Comparison of ENCODE assay signal across 14 mouse cellular contexts in the genomic region with DNA sequence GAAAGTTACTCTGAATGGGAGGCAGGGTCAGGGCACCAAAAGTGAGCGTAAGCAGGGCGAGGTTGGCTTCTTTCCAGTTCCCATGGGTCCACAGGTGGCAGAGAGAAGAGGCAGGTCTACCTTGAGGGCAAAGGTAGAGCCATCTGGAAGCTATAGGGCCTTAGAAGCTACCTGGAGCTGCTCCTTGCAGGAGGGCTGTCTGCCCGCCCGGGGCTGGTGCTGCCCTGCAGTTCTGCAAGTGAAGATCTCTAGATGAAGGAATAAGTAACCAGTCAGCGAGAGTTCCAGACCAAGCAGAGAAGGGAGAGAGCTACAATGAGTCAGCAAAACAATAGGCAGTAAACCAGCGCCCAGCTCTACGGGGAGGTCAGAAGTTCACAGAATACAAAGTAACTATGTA. TPM values are rescaled to one million over a fixed set of nuclear protein-coding genes. Genes with fewer than 3 reads are reported as not detected.
DNase-seq lines count a peak whose midpoint lies in the region; ATAC-seq and TF ChIP-seq lines count a peak whose summit lies in the region.
"Had no signal": no experiment of that assay in that cellular context is flagged by ENCODE, and none has a peak within 500 bp of the region (broad histone marks: within the 10 kb centered on the region; RNA-seq: fewer than 3 reads in every experiment).

No protein-coding gene starts in this region.

- H3K79me2 ChIP-seq in CH12.LX (replicated peaks; ENCODE audit: control insufficient read depth, extremely low read depth, insufficient read depth, poor library complexity, severe bottlenecking) = no peaks in the 10 kb centered on the region

- DNase-seq in A20 (ENCODE audit: low read depth, low spot score) (peak; percentile 75), CH12.LX (ENCODE audit: extremely low read depth) (peak; percentile 77)
- DNase-seq in kidney, adult 2 months = peak; percentile 78
- DNase-seq in large intestine, adult 2 months (ENCODE audit: low read depth, low spot score) = peak; percentile 29
- DNase-seq: adrenal gland, adult 8-10 months; cerebellum, adult 8-10 months; gastrocnemius, postnatal 36 days; retina, postnatal 1 day had no signal

- TF ChIP-seq POLR2A in CH12.LX (IDR thresholded peaks at IDR 0.05; ENCODE audit: low read depth, low read length) = no peak
- no peak for TF ChIP-seq POLR2A in kidney, adult 2 months (IDR thresholded peaks at IDR 0.05; ENCODE audit: low read depth, low read length)

- dilution Hi-C loops in CH12.LX (cut with MboI; ENCODE audit: extremely low pct_ligation_motif_present, extremely low pct_unique_long_range_greater_than_20kb, low sequenced_read_pairs) = no loop called here

- H3K9ac ChIP-seq in CH12.LX (ENCODE audit: insufficient read depth, low read depth) = peak overlapping the region; percentile 33; the same call in 1 of the 2 replicates
- H3K9ac ChIP-seq in neural tube, embryonic 15.5 days (replicated peaks) = no peak overlapping the region
- H3K9ac ChIP-seq in hindbrain, embryonic 13.5 days = no peak overlapping the region
- H3K9ac ChIP-seq: limb, embryonic 15.5 days; neural tube, embryonic 13.5 days had no signal

- peak overlapping the region in 2 of 3 experiments; percentile 2 to 15 for H3K4me3 ChIP-seq in CH12.LX (replicated peaks in 1 of 3; ENCODE audit: low read depth in 2 of 3, low read length in 2 of 3, poor library complexity in 1 of 3)
- no peak overlapping the region for H3K4me3 ChIP-seq in kidney, adult 2 months (ENCODE audit: insufficient read depth, low read depth, low read length)
- H3K4me3 ChIP-seq in neural tube, embryonic 15.5 days (replicated peaks) = no peak overlapping the region
- no peak overlapping the region for H3K4me3 ChIP-seq in hindbrain, embryonic 13.5 days
- H3K4me3 ChIP-seq: limb, embryonic 15.5 days; neural tube, embryonic 13.5 days had no signal

- H3K4me2 ChIP-seq in CH12.LX (ENCODE audit: insufficient read depth, low read depth, poor library complexity, severe bottlenecking) = peak overlapping the region; percentile 70; the same call in 1 of the 2 replicates
- no peak overlapping the region for H3K4me2 ChIP-seq in neural tube, embryonic 15.5 days
- H3K4me2 ChIP-seq in hindbrain, embryonic 13.5 days = no peak overlapping the region
- H3K4me2 ChIP-seq: limb, embryonic 15.5 days; neural tube, embryonic 13.5 days had no signal

- H3K4me1 ChIP-seq in CH12.LX (ENCODE audit: control insufficient read depth in 1 of 2, insufficient read depth in 2 of 2) = peaks cover 15 to 73% of the 10 kb centered on the region in 2 experiments
- 0 out of 2 replicates have a peak, but pooled peaks cover 5% of the 10 kb centered on the region for H3K4me1 ChIP-seq in kidney, adult 2 months (ENCODE audit: control insufficient read depth, insufficient read depth, low read length)
- peaks cover 3% of the 10 kb centered on the region; the same call in 1 of the 2 replicates for H3K4me1 ChIP-seq in neural tube, embryonic 15.5 days
- H3K4me1 ChIP-seq in hindbrain, embryonic 13.5 days (replicated peaks) = peaks cover 7% of the 10 kb centered on the region; the same call in 1 of the 2 replicates
- H3K4me1 ChIP-seq: limb, embryonic 15.5 days had no signal

- TF ChIP-seq RAD21 in CH12.LX (IDR thresholded peaks at IDR 0.05; ENCODE audit: low read depth, low read length) = no peak

- H3K27me3 ChIP-seq in CH12.LX (replicated peaks) = no peaks in the 10 kb centered on the region
- no peaks in the 10 kb centered on the region for H3K27me3 ChIP-seq in kidney, adult 2 months (replicated peaks; ENCODE audit: control insufficient read depth, insufficient read depth, low read length)
- H3K27me3 ChIP-seq in neural tube, embryonic 15.5 days (replicated peaks) = no peaks in the 10 kb centered on the region
- no peaks in the 10 kb centered on the region for H3K27me3 ChIP-seq in hindbrain, embryonic 13.5 days
- H3K27me3 ChIP-seq: limb, embryonic 15.5 days; neural tube, embryonic 13.5 days had no signal

- no peaks in the 10 kb centered on the region for H3K9me3 ChIP-seq in CH12.LX (replicated peaks; ENCODE audit: low read length)
- H3K9me3 ChIP-seq in neural tube, embryonic 15.5 days (replicated peaks) = no peaks in the 10 kb centered on the region
- H3K9me3 ChIP-seq in hindbrain, embryonic 13.5 days = no peaks in the 10 kb centered on the region
- H3K9me3 ChIP-seq: limb, embryonic 15.5 days; neural tube, embryonic 13.5 days had no signal

- no peak; the same call in 1 of the 2 replicates for TF ChIP-seq EP300 in CH12.LX (IDR thresholded peaks at IDR 0.05; ENCODE audit: low read length)

- no peak for TF ChIP-seq CTCF in CH12.LX (conservative IDR thresholded peaks at IDR 0.05 in 1 of 2, IDR thresholded peaks at IDR 0.05 in 1 of 2; ENCODE audit: low read depth in 2 of 2, low read length in 2 of 2)
- TF ChIP-seq CTCF in kidney, adult 2 months (conservative IDR thresholded peaks at IDR 0.05; ENCODE audit: insufficient read depth, insufficient read length, low read depth, low read length) = no peak

- no peak for ATAC-seq in erythroid progenitor cell, adult 5-6 weeks (replicated peaks; ENCODE audit: low FRiP score, poor library complexity, severe bottlenecking)
- ATAC-seq in neural tube, embryonic 15.5 days (ENCODE audit: low FRiP score) = no peak
- no peak for ATAC-seq in hindbrain, embryonic 13.5 days (ENCODE audit: low FRiP score)

- in situ Hi-C loops in CH12.LX (cut with MboI; ENCODE audit: low pct_ligation_motif_present, low pct_unique_long_range_greater_than_20kb, low sequenced_read_pairs) = no loop called here

- 31% methylated on average over 7 of the region's 7 CpGs for WGBS in kidney, adult 2 months
- 21% methylated on average over 7 of the region's 7 CpGs for WGBS in large intestine, adult 2 months
- WGBS in neural tube, embryonic 15.5 days = 36% methylated on average over 7 of the region's 7 CpGs
- 39% methylated on average over 7 of the region's 7 CpGs for WGBS in hindbrain, embryonic 13.5 days

- H3K27ac ChIP-seq in CH12.LX (ENCODE audit: insufficient read depth, low read depth) = peak overlapping the region; percentile 37; the same call in 1 of the 2 replicates
- no peak overlapping the region for H3K27ac ChIP-seq in kidney, adult 2 months (ENCODE audit: insufficient read depth, low read depth, low read length)
- no peak overlapping the region for H3K27ac ChIP-seq in neural tube, embryonic 15.5 days (replicated peaks)
- H3K27ac ChIP-seq in hindbrain, embryonic 13.5 days = no peak overlapping the region
- H3K27ac ChIP-seq: limb, embryonic 15.5 days; macrophage; neural tube, embryonic 13.5 days had no signal

- no peaks in the 10 kb centered on the region for H3K36me3 ChIP-seq in CH12.LX (replicated peaks in 1 of 2; ENCODE audit: control insufficient read depth in 1 of 2, insufficient read depth in 1 of 2, low read length in 1 of 2)
- no peaks in the 10 kb centered on the region for H3K36me3 ChIP-seq in kidney, adult 2 months (ENCODE audit: control insufficient read depth, insufficient read depth, low read length)
- H3K36me3 ChIP-seq in neural tube, embryonic 15.5 days = no peaks in the 10 kb centered on the region
- H3K36me3 ChIP-seq in hindbrain, embryonic 13.5 days = no peaks in the 10 kb centered on the region
- H3K36me3 ChIP-seq: limb, embryonic 15.5 days; neural tube, embryonic 13.5 days had no signal

TF ChIP-seq in CH12.LX, 34 proteins besides CTCF, POLR2A, EP300 and RAD21:
- TF ChIP-seq ETS1 (conservative IDR thresholded peaks at IDR 0.05; ENCODE audit: low read depth, low read length) (peak; percentile 43; the same call in 1 of the 2 replicates), TBP (conservative IDR thresholded peaks at IDR 0.05; ENCODE audit: low read depth, low read length) (no peak), ZKSCAN1 (IDR thresholded peaks at IDR 0.05; ENCODE audit: borderline replicate concordance, low read depth, low read length) (no peak), MAFK (IDR thresholded peaks at IDR 0.05; ENCODE audit: insufficient replicate concordance, low read length) (peak; percentile 91), JUND (conservative IDR thresholded peaks at IDR 0.05; ENCODE audit: low read depth, low read length) (peak; percentile 49; the same call in 1 of the 2 replicates), SMC3 (IDR thresholded peaks at IDR 0.05; ENCODE audit: low read depth, low read length) (no peak), IRF4 (IDR thresholded peaks at IDR 0.05; ENCODE audit: low read depth, low read length) (peak; percentile 44; the same call in 1 of the 2 replicates)

RNA-seq across cellular contexts. Expression of gene Tcerg1l, which starts 22.0 kb away (rescaled TPM):
- 0.13 and 0.25 TPM in 2 replicates for total RNA-seq in CH12.LX (2012; rRNA removed)
- 0.31 and 0.40 TPM in 2 replicates for total RNA-seq in CH12.LX (2014; rRNA removed)
- polyA plus RNA-seq in CH12.LX (2012; ENCODE audit: insufficient read length, low read depth) = 0.74 and 0.81 TPM in 2 replicates
- polyA plus RNA-seq in kidney, adult 2 months (2012; rRNA removed) = 0.03 and 0.16 TPM in 2 replicates
- 0.05 and 0.21 TPM in 2 replicates for polyA plus RNA-seq in large intestine, adult 2 months (2012; rRNA removed)
- not detected in 2 replicates for total RNA-seq in erythroid progenitor cell, adult 5-6 weeks (2015; ENCODE audit: low replicate concordance)
- total RNA-seq in erythroid progenitor cell, adult 5-6 weeks (2017; ENCODE audit: low replicate concordance) = not detected in 2 replicates
- polyA plus RNA-seq in neural tube, embryonic 15.5 days (2015; fragmentation: Nextera tagmentation; extraction: Ambion mirVana) = 36.2 and 47.5 TPM in 2 replicates
- 19.2 and 19.7 TPM in 2 replicates for polyA plus RNA-seq in hindbrain, embryonic 13.5 days (2015; fragmentation: Nextera tagmentation; extraction: Ambion mirVana)
- total RNA-seq: gastrocnemius, postnatal 36 days had no signal
- polyA plus RNA-seq: macrophage had no signal

Comparison
In these comparisons a context has a peak if more than half of its experiments do, and no peak if none do; other contexts are left out.
1. H3K4me3 ChIP-seq: peak in CH12.LX (2 of 3); none in kidney, adult 2 months (single experiment), neural tube, embryonic 15.5 days (single experiment) and hindbrain, embryonic 13.5 days (single experiment).
2. RNA of gene Tcerg1l, which starts 22.0 kb away (polyA plus RNA-seq): 36.2 to 47.5 TPM in neural tube, embryonic 15.5 days and 19.2 to 19.7 TPM in hindbrain, embryonic 13.5 days; 0.74 to 0.81 TPM in CH12.LX, 0.03 to 0.16 TPM in kidney, adult 2 months and 0.05 to 0.21 TPM in large intestine, adult 2 months; every median in the first group is over 10 times any median in the second.
3. Peak in every context shown above with its lines, with median percentiles within 50 percentile points of each other: DNase-seq.